Mouse (Mus musculus) urinary bladder, adult 18-20 months (tissue): ENCODE measurements around the gene Tmem37.
A peak's percentile ranks its signal among the peaks of the same experiment; 100 is the strongest.

Source experiments
- DNase-seq, 2 experiments: peaks; one replicate each; pipeline ENCODE4 v3.0.0; 2022; ENCODE audit warnings: low spot score in 2 of 2, mixed read lengths in 2 of 2

Tmem37 gene

GRCm38 (mm10) chr1:120057674-120058430, 16.0 kb downstream of the Tmem37 start:
- DNase-seq: no peak

DNA sequence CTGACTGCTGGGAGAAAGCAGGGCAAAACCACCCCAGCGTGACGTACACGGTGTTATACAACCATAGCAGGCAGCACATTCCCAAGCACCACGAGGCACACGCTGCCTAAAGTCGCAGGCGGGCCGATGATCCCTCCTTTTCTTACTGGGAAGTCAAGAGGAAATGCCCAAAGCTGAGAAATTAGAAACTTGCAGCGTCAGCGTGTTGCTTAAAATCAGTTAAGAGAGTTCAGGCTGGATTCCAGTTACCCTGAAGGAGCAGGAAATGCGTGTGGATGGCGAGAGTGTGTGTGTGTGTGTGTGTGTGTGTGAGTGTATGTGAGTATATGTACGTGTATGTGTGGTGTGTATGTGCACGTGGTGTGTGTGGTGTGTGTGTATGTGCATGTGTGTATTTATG, 16.8 kb downstream of the Tmem37 start:
- DNase-seq: no peak

GRCm38 (mm10) chr1:120056236-120056635, 17.6 kb downstream of the Tmem37 start:
- DNase-seq: no peak

- no peak for DNase-seq
These were observed 18.4 kb downstream of the Tmem37 start for GRCm38 (mm10) chr1:120055475-120055874.

GRCm38 (mm10) chr1:120054997-120055396, 18.9 kb downstream of the Tmem37 start:
- no peak for DNase-seq

DNA sequence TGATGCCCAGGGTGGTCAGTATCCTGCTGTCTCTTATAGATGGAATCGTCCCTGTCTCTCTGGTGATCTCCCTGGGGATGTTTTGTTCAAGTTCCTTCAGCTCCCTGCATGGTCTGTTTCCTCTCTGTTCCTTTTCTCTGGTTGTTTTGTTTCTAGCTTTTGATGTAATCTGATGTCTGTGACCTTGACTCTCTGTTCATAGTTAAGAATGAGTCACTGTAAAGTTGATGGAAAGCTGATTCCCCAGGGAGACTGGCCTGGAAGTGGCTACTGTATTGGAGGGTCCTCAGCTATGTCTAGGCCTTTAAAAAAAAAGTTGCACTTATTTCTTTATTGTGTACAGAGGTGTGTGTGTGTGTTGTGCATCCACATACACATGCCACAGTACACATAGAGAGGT, 22.8 kb downstream of the Tmem37 start:
- no peak for DNase-seq

DNA sequence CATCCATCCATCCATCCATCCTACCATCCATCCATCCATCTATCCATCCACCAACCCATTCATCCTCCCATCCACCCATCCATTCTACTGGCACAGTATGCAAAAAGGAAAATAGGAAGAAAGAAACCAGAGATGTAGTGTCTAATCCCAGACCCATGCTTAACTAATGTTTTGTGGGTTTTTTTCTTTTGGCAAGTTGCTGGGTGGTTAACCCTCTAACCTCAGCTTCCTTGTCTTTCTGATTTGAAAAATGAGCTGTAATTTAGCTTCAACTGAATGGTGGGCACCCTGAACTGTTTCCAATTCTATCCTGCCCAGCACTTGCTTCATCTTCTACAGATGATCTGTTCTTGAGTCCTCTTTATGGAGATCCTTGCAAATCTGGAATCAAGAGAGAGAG, 26.5 kb downstream of the Tmem37 start:
- DNase-seq: no peak

GRCm38 (mm10) chr1:120044584-120044983, 29.3 kb downstream of the Tmem37 start:
- no peak for DNase-seq

DNA sequence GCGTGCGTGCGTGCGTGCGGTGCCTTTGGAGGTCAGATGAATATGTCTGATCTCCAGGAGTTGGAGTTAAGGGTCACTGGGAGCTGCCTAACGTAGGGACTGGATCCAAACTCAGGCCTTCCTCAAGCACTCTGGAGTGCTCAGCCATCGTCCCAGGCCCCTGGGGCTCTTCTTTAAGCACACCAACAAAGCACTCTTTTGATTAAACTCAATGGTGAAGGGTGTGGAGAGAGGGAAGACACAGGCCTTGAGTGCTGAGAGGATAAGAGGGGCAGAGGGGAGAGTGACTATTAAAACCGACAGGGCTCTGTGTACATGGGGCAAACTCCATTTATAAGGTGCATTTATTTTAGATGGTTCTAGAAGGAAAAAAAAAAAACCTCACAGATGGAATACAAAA, 31.5 kb downstream of the Tmem37 start:
- DNase-seq: no peak

DNA sequence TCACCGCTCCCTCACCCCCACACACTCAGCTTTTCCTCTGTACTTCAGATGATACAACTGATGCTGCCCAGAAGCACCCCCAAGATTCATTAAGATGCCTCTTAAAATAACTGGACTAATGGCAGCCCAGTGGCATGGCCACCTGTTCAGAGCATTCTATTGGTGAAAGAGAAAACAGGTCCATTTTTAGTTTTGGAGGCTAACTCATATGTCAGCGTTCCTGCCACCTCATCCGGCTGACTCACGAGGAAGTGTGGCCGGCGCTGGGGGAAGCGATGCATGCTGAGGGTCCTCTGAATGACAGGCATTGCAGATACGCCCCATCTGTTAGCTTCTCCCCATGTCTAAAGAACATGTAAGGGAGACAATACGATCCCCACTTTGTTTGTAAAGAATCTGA, 35.3 kb downstream of the Tmem37 start:
- DNase-seq: no peak

GRCm38 (mm10) chr1:120037021-120037683, 36.7 kb downstream of the Tmem37 start:
- DNase-seq: no peak

DNA sequence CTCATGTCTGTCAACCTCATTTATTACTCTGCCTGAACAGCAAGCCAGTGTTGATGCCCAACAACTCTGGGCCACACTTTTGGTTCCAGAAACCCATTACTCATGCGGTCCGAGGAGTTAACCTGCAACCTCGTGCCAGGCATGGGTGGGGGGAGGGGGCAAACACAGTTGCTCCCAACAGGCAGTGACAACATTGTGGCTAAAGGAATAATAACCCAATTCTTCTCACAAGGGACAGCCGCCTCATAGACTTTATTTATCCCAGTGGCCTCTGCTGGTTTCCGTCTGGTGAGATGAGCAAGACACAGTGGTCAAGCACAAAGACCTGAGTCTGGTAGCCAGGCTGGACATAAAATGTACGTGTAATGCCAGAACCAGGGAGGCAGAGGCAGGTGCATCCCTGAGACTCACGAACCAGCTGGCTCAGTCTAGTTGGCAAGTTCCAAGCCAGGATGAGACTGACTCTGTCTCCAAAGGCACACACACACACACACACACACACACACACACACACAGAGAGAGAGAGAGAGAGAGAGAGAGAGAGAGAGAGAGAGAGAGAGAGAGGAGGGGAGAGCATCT, 38.3 kb downstream of the Tmem37 start:
- no peak for DNase-seq

DNA sequence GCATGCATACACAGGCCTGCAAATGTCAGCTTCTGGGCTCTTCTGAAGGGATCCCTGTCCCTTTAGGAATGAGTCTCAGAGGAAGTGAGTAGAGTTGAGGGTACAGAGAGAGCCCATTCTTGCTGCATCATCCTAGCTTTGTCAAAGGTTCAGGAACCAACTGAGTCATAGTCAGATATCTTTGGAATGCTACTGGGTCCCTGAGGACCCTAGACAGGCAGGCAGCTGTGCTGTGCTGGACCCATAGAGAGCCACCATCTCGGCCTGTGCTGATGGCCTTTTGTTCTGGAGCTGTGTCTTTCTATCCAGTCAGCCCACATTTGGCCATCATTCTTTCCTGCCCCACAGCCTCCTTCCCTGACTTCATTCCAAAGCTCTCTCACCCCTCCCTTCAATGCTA, 39.1 kb downstream of the Tmem37 start:
- DNase-seq: no peak

DNA sequence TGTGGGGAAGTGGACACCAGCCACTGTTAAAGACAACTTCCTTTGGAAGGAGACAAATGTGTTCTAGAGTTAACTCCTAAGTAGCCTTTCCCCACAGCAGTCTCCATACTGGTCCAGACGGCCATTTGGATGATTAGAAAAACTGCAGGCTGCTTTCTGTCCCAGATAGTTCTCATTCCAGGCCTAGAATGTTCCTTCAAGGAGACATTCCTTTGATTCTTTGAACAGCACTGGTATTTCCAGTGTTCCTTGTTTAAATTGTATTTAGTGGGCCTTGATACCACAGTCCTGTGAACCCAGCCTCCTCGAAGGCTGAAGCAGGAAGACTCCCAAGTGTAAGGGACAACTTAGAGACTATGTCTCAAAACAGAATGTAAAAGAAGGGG, 40.4 kb downstream of the Tmem37 start:
- no peak for DNase-seq

- DNase-seq: peak; percentile 62 to 67
These were observed 40.9 kb downstream of the Tmem37 start for GRCm38 (mm10) chr1:120032804-120033468.

DNA sequence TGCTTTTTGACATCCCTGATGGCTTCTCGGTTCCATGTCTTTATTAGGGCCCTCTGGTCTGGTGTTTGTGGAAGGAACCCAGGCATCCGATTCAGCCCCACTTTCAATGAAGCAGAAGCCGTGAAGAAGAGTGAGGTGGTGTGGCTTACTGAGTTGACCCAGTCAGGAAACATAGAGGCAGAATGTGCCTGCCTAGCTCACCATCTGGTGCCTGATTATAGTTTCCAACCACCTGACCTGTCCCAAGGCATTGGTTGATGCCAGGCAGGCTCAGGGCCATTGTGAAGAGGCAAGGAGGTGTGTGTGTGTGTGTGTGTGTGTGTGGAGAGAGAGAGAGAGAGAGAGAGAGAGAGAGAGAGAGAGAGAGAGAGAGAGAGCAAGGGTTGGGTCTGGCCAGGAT, 43.4 kb downstream of the Tmem37 start:
- DNase-seq: no peak

- DNase-seq: no peak
These were observed 46.2 kb downstream of the Tmem37 start for GRCm38 (mm10) chr1:120027693-120028092.

DNA sequence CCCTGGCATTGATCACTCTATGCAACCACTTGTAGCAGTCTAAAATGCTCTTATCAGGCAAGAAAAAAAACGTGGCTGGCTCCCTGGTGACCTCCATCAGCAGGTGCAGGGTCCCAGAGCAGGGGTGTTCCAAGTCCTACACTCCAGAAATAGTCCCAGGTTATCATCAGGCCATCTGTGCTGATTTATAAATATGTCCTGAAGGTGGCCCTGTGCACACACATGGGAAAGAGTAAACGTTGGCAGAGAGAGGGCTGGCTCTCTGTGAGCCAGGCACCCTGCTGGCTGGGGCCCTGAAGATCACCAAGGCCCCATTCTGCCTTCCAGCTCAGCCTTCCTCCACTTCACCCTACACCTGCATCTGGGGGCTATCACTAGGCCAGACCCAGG, 48.8 kb downstream of the Tmem37 start:
- DNase-seq: no peak

GRCm38 (mm10) chr1:120024331-120025049, 49.4 kb downstream of the Tmem37 start:
- DNase-seq: no peak

GRCm38 (mm10) chr1:120021951-120022350, 51.9 kb downstream of the Tmem37 start:
- DNase-seq: no peak

DNA sequence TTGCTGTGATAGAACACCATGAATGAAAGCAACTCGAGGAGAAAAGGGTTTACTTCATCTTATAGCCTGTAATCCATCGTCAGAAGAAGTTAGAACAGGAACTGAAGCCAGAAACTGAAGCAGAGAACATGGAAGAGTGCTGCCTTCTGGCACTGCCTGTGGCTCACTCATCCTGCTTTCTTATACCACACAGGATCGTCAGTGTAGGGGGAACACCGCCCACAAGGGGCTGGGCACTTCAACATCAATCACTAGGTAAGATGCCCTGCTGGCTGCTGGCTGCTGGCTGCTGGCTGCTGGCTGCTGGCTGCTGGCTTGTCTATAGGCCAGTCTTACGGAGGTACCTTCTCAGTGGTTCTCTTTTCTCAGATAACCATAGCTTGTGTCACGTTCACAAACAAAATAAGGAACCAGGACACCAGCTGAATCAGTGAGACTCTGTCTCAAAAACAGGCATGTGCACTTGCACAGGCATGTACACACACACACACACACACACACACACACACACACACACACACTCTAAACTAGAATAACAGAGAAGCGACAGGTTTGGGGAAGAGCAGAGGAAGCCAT, 53.5 kb downstream of the Tmem37 start:
- DNase-seq: no peak

DNA sequence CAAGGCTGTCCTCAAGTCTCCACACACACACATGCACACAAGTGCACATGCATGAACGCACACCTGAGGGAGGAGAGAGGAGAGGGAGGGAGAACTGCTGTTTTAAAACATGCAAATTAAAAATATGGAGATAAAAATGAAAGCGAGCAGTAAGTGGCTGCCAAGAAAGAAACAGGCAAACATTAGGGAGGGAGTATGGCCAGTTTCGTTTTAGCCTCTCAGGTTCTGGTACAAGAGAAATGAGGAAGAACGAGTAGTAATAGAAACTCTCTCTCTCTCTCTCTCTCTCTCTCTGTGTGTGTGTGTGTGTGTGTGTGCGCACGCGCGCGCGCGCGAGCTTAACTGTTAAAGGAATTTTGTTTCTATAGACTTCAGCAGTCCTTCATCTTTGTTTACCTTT, 54.4 kb downstream of the Tmem37 start:
- DNase-seq: no peak
